Mouse (Mus musculus): Measurements from ENCODE around the gene Dgcr8.

Dgcr8 gene

DNA sequence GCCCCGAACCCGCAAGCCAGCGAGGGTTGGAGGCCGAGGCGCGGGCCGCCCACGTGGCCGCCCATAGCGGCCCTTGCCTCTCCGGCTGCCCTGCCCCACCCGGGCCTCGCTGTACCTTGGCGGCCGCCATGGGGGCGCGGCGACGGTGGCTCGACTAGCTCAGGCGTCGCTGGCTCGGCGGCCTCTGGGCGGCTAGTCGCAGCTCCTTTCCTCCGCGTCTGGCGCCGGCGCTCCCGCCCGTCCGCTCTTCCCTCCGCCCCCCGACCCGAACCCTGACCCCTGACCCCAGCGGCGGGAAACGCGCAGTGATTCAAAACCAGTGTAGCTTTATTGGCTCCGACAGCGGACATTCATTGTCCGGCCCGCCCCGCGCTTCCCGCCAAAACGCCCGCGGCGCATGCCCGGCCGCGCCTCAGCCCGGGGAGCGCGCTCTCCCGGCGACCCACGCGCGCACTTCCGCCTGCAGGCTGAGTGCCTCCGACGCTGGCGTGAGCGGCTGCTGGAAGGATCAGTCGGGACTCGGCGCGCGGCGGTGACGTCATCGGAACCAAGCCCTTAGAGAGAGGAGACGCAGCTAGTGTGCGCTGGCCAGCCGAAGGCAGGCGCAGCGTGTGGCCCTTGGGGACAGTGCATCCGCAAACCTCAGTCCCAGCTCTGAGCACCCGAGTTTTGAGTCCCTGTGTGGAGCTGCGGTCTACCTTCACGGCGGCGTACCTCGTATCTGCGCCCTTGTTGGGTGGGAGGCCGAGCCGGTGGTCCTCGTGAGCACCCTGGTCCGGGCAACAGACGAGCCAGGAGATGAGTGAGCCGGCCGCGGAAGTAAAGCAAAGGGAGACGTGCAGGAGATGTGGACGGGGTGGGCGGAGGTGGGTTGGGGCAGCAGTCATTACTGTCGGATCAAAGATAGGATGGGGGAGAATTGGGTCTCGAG lies 40.3 kb downstream of the Dgcr8 start, which contains the start of the genes Trmt2a and Ranbp1:
TSS of gene Trmt2a (plus strand) at position 247 of the 931 bp plus-strand sequence.
TSS of gene Ranbp1 (minus strand) at position 300 of the 931 bp plus-strand sequence.
- DNase-seq, result peak; percentile 99

DNA sequence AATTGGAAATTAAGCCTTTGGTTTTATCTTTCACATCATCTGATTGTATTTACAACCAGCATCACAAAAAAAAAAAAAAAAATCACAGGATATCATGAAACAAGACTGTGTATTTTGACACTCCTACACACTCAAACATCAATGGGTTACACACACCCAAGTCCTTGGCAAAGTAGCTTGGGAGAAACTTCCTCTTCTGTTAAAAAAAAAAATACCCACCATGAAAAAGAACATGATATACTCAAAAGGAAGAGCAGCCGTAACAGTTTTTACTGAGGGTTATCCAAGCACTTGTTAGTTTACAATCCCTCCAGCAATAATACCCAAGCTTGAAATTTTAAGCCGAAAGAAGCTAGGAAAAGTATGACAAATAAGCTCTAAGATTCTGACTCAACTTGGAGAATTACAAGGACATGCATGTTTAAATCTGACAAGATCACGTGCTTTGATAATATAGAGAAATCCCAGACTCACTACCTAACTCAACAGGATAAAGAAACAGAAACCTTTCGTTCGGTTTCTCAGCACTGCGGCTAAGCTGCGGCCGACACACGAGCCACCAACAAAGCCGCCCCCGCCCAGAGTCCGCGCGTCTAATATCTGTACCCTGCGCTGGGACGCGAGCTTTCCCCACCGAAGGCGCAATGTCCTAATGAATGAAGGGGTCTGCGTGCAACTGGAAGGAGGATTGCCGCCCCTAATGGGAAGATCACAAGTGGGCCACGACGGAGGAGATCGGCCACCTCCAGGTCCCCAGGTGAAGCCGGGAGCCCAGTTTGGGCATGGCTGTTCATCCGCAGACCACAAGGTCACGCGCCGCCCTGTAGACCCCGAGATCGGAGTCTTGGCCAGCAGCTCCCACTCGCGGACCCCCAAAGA lies 41.3 kb downstream of the Dgcr8 start:
- no peak for DNase-seq

DNA sequence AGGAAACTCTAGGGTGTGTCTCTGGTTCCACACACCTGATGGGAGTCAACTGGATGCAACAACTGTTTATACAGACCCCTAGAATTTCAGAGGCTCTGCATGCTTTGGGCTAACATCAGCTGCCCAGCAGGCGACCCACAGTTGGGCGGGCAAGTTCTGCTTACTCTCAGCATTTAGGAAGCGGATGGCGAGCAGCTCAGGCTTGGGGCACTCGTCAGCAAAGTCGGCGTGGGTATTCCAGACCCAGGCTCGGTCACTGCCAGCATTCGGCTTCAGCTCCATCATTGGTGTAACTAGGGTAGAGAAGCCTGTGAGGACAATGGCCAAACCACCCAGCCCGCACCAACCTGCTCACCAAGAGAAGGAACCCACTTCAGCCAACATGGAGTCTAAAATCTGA lies 47.5 kb downstream of the Dgcr8 start:
- DNase-seq, result no peak

DNA sequence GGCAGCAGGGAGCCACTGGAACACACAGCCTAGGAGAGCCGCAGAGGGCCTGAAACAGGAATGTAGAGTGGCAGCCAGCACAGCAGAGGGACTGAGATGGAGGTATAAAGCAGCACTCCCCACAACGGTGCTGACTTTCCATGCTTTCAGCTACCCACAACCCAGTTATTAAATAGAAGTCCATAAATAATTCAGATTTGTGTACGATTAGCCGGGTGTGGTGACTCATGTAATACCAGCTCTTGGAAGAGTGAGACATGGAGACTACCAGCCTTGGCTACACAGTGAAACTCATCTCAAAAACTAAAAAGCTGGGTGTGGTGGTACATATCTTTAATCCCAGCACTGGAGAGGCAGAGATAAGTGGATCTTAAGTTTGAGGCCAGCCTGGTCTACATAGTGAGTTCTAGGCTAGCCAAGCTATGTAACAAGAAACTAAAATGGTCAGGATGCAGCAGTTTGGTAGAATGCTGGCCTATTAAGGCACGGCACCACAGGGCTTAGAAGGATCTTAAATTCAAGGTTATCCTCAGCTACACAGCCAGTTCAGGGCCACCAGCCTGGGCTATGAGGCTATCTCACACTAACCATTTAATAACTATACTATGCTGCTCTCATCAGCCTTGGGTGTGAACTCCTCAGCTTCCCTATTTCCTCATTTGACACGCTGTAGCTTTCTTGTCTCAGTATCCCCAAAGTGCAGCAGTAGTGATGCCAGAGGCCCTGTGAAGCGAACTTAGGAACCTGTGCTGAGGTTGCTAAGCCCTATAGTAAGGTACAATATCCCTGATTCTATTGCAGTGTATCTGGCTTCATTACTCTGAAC lies 52.2 kb downstream of the Dgcr8 start:
- DNase-seq, result no peak

GRCm38 (mm10) chr16:18235389-18236065 lies 53.5 kb downstream of the Dgcr8 start:
- peak; percentile 84 for DNase-seq

DNA sequence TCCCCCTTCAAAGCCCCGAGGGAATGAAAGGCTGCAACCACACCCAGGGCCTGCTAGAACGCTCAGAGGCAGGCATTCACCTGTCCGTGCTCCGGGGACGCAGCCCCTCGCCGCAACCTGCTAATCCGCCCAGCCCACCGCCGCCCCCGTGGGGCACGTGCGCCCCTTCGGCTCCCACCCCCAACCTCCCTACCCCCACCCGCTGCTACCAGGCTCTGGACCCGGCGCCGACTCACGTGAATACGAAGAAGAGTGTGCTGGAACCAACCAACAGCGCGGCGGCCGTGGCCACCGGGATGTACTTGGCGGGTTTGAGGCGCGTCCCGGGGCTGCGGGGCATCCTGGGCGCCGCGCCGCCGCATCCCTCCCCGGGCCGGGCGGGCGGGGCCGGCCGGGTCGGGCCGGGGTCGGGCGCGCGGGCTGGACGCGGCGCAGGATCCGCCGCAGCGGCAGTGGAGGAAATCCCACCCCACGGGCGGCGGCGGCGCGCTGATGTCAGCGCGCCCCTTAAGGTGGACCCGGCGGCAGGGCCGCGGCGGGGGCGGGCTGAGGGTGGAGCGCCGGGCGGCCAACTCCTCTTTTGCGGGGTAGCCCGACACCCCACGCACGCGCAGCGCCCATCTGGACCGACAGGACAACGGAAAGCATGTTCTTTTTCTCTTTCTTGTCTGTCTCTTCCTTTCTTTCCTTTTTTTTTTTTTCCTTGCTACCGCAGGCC lies 54.2 kb downstream of the Dgcr8 start, which contains the start of gene Zdhhc8:
TSS of gene Zdhhc8 (minus strand) at position 466 of the 718 bp plus-strand sequence.
- DNase-seq, result peak; percentile 89

- DNase-seq, result no peak
Observed at GRCm38 (mm10) chr16:18233919-18234670, 55.0 kb downstream of the Dgcr8 start.

GRCm38 (mm10) chr16:18233451-18233850 lies 55.6 kb downstream of the Dgcr8 start:
- no peak for DNase-seq

DNA sequence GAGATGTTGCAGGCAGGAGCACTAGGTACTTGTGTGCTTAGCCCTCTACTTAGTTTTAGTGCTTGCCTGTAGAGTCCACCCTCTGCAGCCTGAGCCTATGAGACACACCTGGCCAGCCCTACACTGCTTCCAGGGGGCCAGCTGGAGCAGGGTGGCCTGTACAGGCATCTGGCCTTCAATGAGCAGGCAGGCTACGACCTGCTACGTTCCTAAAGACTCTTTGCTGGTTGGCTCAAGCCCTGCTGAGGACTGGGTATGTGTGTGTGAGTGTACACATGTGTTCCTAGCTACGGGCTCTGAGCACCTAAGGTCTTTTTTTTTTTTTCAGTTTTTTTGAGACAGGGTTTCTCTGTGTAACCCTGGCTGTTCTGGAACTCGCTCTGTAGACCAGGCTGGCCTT lies 57.6 kb downstream of the Dgcr8 start:
- DNase-seq, result no peak

DNA sequence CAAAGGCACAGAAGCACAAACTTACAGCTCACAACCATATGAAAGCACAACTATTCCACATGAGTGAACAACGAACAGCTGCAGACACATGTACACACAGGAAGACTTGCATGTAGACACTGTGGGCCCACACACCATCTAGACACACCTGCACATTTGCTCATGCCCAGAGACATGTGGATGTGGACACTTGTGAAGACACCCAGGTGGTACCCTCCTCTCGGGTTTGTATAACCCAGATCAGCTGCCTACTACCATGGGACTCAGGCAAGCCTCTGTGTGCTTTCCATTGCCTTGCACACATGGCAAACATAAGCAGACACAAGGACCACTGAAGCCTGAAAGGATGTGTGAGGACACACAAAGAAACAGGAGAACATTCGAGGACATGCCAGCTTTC lies 58.0 kb downstream of the Dgcr8 start:
- no peak for DNase-seq

DNA sequence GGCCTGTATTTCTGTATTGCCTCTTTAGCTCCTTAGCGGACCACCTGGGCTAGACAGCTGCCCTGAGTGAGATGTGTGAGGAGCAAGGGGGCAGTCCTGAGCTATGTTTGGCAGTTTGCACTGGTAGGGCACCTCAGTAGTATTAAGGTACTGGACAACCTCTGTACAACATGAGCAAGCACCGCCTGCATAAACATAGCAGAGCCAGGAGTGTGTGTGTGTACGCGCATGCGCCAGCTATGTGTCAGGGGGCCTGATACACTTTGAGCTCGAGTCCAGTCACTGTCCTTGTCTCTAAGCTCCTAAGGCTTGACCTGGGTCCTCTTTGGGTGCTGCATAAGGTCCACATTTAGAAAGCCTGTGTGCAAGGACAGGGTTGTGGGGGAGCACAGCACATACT lies 58.4 kb downstream of the Dgcr8 start:
- DNase-seq, result no peak

DNA sequence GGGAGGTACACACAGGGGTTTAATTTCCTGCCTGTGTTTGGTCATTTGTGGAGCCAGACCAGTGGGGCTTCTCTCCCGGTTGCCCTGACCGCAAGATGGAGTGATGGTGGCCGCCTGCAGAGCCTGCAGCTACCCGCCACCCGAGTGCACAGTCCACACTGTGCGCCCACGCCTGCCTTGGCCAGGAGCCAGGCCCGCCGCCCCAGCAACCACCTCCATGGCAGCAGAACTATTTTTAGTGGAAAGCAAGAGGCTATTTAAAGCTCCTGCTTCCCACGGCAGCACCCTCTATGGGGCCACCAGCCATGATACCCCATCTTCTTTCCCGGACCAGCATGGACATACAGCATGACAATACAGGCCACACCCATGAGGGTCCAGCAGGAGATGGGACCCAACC lies 59.4 kb downstream of the Dgcr8 start:
- DNase-seq, result no peak

GRCm38 (mm10) chr16:18228856-18229255 lies 60.2 kb downstream of the Dgcr8 start:
- no peak for DNase-seq

DNA sequence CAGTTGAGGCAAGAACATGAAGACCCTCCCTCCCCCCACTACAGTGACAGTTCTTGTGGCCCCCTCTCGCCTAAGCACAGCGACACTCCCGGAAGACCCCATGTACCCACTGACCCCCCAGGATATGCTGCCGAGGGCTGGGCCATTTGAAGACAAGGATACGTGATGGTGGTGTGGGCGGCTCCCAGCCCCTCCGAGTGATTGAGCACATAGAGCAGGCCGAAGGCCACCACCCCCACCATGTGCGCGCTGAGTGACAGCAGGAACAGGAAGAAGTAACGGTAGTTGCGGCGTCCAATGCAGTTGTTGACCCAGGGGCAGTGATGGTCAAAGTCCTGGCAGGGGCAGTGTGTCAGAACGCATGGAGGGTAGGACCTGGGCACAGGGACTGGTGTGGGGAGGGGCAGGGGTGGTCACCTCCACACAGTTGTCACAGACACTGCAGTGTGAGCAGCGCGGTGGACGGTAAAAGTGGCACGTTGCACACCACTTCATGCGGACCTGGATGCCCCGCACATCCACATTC lies 61.1 kb downstream of the Dgcr8 start:
- no peak for DNase-seq

DNA sequence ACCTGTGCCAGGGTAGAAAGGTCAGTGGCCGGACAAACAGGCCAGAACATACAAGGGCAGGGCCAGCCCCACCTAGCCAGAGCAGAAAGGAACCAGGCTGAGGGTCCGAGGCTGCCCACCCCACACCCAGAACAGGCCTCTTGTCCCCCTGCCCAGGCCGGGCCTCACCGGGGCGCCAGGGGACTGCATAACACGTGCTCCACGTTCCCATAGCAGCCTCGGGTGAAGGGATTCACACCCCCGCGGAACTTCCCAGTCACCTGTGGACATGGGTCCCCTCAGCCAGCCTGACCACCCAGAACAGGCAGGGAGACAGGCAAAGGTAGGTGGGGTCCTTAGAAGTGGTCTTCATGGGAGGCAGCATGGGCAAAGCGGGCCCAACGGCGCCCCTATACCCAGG lies 61.9 kb downstream of the Dgcr8 start:
- DNase-seq, result no peak

DNA sequence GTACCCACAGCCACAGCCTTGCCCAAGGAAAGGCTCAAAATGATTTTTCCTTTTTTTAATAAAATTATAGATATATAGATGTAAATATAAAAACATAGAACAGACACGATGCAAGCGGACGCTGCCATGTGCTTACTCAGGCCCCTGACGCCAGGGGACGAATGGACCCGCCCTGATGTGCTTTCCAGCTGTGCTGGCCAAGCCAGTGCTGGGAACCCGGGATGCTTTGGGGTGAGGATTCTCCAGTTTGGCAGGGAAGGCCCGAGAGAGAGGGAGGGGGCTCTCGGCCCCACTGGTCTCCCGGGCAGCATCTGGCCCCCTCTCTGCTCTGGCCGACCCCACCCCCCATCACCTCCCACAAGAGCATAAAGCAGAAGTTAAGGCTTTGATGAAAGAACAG lies 66.9 kb downstream of the Dgcr8 start:
- DNase-seq, result no peak

DNA sequence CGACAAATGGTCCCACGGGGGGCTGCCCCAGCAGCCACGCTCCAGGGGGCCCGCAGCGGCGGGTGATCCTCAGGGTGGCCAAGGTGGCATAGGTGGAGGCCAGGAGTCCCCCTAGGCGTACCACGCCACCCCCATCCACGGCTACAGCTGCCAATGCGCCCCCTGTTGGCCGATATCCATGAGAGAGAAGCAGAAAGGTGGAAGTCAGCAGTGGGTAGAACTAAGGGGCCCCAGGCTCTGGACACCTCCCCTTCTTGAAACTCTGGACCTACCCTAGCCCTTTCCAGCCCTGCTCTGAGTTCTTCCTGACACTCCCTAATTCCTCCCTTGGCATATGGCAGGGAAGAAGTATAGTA lies 67.5 kb downstream of the Dgcr8 start:
- DNase-seq, result no peak

DNA sequence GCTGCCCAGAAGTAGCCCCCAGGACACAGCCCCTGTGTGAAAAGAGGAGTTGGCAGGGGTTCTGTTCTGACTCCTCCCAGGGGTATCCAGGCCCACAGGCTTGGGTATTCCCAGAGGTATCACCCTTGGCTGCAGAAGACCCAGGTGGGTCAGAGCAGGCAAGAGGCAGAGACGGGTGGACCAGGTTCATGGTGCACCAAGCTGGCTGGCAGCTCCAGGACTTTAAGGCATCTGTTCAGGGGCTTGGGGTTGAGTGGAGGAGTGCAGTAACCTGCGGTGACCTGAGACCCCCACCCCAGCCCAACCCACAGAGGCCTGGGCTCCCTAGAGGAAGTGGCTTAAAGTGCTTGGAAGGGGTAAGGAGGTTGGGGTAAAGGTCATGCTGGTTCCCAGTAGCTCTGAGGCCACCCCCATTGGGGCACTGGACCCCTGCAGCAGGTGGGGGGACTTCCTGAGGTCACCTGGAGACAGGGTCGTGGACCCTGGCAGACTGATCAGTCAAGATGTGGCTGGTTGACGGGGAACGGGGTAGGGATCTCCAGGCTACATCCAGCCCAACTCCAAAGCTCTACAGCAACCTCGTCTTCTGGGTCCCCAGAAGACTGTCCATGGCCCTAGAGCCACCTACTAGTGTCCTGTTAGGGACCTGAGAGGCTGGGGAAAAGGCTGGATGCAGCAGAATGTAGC lies 68.0 kb downstream of the Dgcr8 start:
- no peak for DNase-seq

- peak; percentile 28 for DNase-seq
Observed at GRCm38 (mm10) chr16:18220001-18220400, 69.0 kb downstream of the Dgcr8 start.

DNA sequence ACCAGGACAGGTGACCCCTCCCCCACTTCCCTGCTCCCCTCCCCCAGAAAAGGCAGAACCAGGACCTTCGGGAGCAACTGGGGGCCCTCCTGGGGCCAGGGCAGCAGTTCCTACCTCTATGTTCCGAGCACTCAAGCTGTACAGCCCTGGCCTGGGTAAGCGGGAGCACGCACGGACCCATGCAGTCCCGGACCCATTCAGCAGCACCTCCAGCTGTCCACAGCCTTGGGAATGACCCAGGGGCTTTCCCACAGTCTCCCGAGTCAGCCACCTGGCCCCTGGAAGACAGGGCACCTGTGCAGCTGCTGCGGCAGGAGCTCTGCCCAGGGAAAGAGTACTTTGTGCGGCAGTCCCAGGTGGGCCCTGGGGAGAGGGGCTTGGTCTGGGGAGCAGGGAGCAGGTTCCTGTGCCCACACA lies 70.5 kb downstream of the Dgcr8 start:
- no peak for DNase-seq
